Mouse (Mus musculus): ENCODE measurements around the gene Rgs16. TPM values are rescaled to one million over a fixed set of nuclear protein-coding genes. Genes with fewer than 3 reads are reported as not detected.

Rgs16 gene
- total RNA-seq, 1 experiment = 8.6 TPM

- no peaks in the 10 kb centered on the region for H3K9me3 ChIP-seq (ENCODE audit: control insufficient read depth, insufficient read depth, low read depth, low read length)
- in situ Hi-C loops (cut with MboI; ENCODE audit: low sequenced_read_pairs in 2 of 2, unreplicated experiment in 2 of 2) = no loop called here
- TF ChIP-seq CHD2 (IDR thresholded peaks at IDR 0.05; ENCODE audit: low read depth, low read length) = no peak
- TF ChIP-seq MAFK (IDR thresholded peaks at IDR 0.05; ENCODE audit: insufficient read depth, low read depth, low read length) = no peak
- no peak for TF ChIP-seq ZNF384 (IDR thresholded peaks at IDR 0.05; ENCODE audit: low read depth, low read length)
- TF ChIP-seq ZC3H11A (IDR thresholded peaks at IDR 0.05; ENCODE audit: borderline replicate concordance, low read depth, low read length) = no peak
- TF ChIP-seq HCFC1 (IDR thresholded peaks at IDR 0.05; ENCODE audit: borderline replicate concordance, insufficient read depth, low read length) = no peak
- no peak overlapping the region for H3K27ac ChIP-seq (ENCODE audit: insufficient read depth, low read depth, low read length, poor library complexity, severe bottlenecking)
- no peak overlapping the region for H3K9ac ChIP-seq (ENCODE audit: insufficient read depth, low read depth, low read length, poor library complexity, severe bottlenecking)
- DNase-seq (ENCODE audit: low read depth, low spot score) = no peak
- no peaks in the 10 kb centered on the region for H3K36me3 ChIP-seq (ENCODE audit: control insufficient read depth, insufficient read depth, low read length, poor library complexity, severe bottlenecking)
- H3K4me1 ChIP-seq (ENCODE audit: control insufficient read depth in 2 of 2, insufficient read depth in 2 of 2, low read length in 2 of 2, poor library complexity in 1 of 2) = peaks cover 0 to 3% of the 10 kb centered on the region in 2 experiments; a peak in 1 of 4 replicates
- H3K4me3 ChIP-seq (ENCODE audit: insufficient read depth in 1 of 2, low read depth in 1 of 2, low read length in 2 of 2, poor library complexity in 1 of 2, severe bottlenecking in 1 of 2) = no peak overlapping the region
Measured at GRCm38 (mm10) chr1:153721565-153722310, 18.4 kb upstream of the Rgs16 start.

- H3K9ac ChIP-seq (ENCODE audit: insufficient read depth, low read depth, low read length, poor library complexity, severe bottlenecking) = no peak overlapping the region; the same call in 1 of the 2 replicates
- H3K4me3 ChIP-seq (ENCODE audit: insufficient read depth in 1 of 2, low read depth in 1 of 2, low read length in 2 of 2, poor library complexity in 1 of 2, severe bottlenecking in 1 of 2) = peak overlapping the region in 1 of 2 experiments; percentile 12; a peak in 2 of 4 replicates
- no peak for TF ChIP-seq MAFK (IDR thresholded peaks at IDR 0.05; ENCODE audit: insufficient read depth, low read depth, low read length)
- TF ChIP-seq HCFC1 (IDR thresholded peaks at IDR 0.05; ENCODE audit: borderline replicate concordance, insufficient read depth, low read length) = no peak
- no peak for TF ChIP-seq CHD2 (IDR thresholded peaks at IDR 0.05; ENCODE audit: low read depth, low read length)
- TF ChIP-seq ZC3H11A (IDR thresholded peaks at IDR 0.05; ENCODE audit: borderline replicate concordance, low read depth, low read length) = no peak
- TF ChIP-seq ZNF384 (IDR thresholded peaks at IDR 0.05; ENCODE audit: low read depth, low read length) = no peak
- DNase-seq (ENCODE audit: low read depth, low spot score) = no peak
- no peaks in the 10 kb centered on the region for H3K36me3 ChIP-seq (ENCODE audit: control insufficient read depth, insufficient read depth, low read length, poor library complexity, severe bottlenecking)
- no peak overlapping the region for H3K27ac ChIP-seq (ENCODE audit: insufficient read depth, low read depth, low read length, poor library complexity, severe bottlenecking)
- in situ Hi-C loops (cut with MboI; ENCODE audit: low sequenced_read_pairs in 2 of 2, unreplicated experiment in 2 of 2) = no loop called here
- no peaks in the 10 kb centered on the region for H3K9me3 ChIP-seq (ENCODE audit: control insufficient read depth, insufficient read depth, low read depth, low read length)
- peaks cover 0 to 3% of the 10 kb centered on the region in 2 experiments; a peak in 1 of 4 replicates for H3K4me1 ChIP-seq (ENCODE audit: control insufficient read depth in 2 of 2, insufficient read depth in 2 of 2, low read length in 2 of 2, poor library complexity in 1 of 2)
Measured at GRCm38 (mm10) chr1:153723426-153723825, 16.7 kb upstream of the Rgs16 start.

- Histone ChIP-seq H3K36me3 (ENCODE audit: control insufficient read depth, insufficient read depth, low read length, poor library complexity, severe bottlenecking) (no peaks in the 10 kb centered on the region), H3K9me3 (ENCODE audit: control insufficient read depth, insufficient read depth, low read depth, low read length) (no peaks in the 10 kb centered on the region), H3K4me3 (ENCODE audit: insufficient read depth in 1 of 2, low read depth in 1 of 2, low read length in 2 of 2, poor library complexity in 1 of 2, severe bottlenecking in 1 of 2) (no peak overlapping the region), H3K9ac (ENCODE audit: insufficient read depth, low read depth, low read length, poor library complexity, severe bottlenecking) (no peak overlapping the region), H3K4me1 (ENCODE audit: control insufficient read depth in 2 of 2, insufficient read depth in 2 of 2, low read length in 2 of 2, poor library complexity in 1 of 2) (peaks cover 0 to 3% of the 10 kb centered on the region in 2 experiments; a peak in 1 of 4 replicates), H3K27ac (ENCODE audit: insufficient read depth, low read depth, low read length, poor library complexity, severe bottlenecking) (no peak overlapping the region)
- in situ Hi-C loops (cut with MboI; ENCODE audit: low sequenced_read_pairs in 2 of 2, unreplicated experiment in 2 of 2) = no loop called here
- TF ChIP-seq CHD2 (IDR thresholded peaks at IDR 0.05; ENCODE audit: low read depth, low read length) = no peak
- no peak for TF ChIP-seq HCFC1 (IDR thresholded peaks at IDR 0.05; ENCODE audit: borderline replicate concordance, insufficient read depth, low read length)
- TF ChIP-seq ZNF384 (IDR thresholded peaks at IDR 0.05; ENCODE audit: low read depth, low read length) = no peak
- no peak for TF ChIP-seq MAFK (IDR thresholded peaks at IDR 0.05; ENCODE audit: insufficient read depth, low read depth, low read length)
- TF ChIP-seq ZC3H11A (IDR thresholded peaks at IDR 0.05; ENCODE audit: borderline replicate concordance, low read depth, low read length) = no peak
- DNase-seq (ENCODE audit: low read depth, low spot score) = no peak
Measured at GRCm38 (mm10) chr1:153726636-153727035, 13.5 kb upstream of the Rgs16 start.

- Histone ChIP-seq H3K9ac (ENCODE audit: insufficient read depth, low read depth, low read length, poor library complexity, severe bottlenecking) (no peak overlapping the region), H3K27ac (ENCODE audit: insufficient read depth, low read depth, low read length, poor library complexity, severe bottlenecking) (no peak overlapping the region), H3K36me3 (ENCODE audit: control insufficient read depth, insufficient read depth, low read length, poor library complexity, severe bottlenecking) (no peaks in the 10 kb centered on the region), H3K4me1 (ENCODE audit: control insufficient read depth in 2 of 2, insufficient read depth in 2 of 2, low read length in 2 of 2, poor library complexity in 1 of 2) (peaks cover 0 to 6% of the 10 kb centered on the region in 2 experiments; a peak in 1 of 4 replicates), H3K9me3 (ENCODE audit: control insufficient read depth, insufficient read depth, low read depth, low read length) (no peaks in the 10 kb centered on the region), H3K4me3 (ENCODE audit: insufficient read depth in 1 of 2, low read depth in 1 of 2, low read length in 2 of 2, poor library complexity in 1 of 2, severe bottlenecking in 1 of 2) (no peak overlapping the region)
- TF ChIP-seq ZNF384 (IDR thresholded peaks at IDR 0.05; ENCODE audit: low read depth, low read length) (no peak), CHD2 (IDR thresholded peaks at IDR 0.05; ENCODE audit: low read depth, low read length) (no peak)
- in situ Hi-C loops (cut with MboI; ENCODE audit: low sequenced_read_pairs in 2 of 2, unreplicated experiment in 2 of 2) = no loop called here
- no peak for DNase-seq (ENCODE audit: low read depth, low spot score)
Measured at GRCm38 (mm10) chr1:153729806-153730205, 10.3 kb upstream of the Rgs16 start.

Data from ES-E14 (cell line).